Mouse (Mus musculus) thymus, postnatal 4 days (tissue): ENCODE measurements around the gene 1700029I15Rik.

Experiments used
- DNase-seq: peaks from one replicate; pipeline ENCODE4 v3.0.0; 2021

Gene 1700029I15Rik

DNA sequence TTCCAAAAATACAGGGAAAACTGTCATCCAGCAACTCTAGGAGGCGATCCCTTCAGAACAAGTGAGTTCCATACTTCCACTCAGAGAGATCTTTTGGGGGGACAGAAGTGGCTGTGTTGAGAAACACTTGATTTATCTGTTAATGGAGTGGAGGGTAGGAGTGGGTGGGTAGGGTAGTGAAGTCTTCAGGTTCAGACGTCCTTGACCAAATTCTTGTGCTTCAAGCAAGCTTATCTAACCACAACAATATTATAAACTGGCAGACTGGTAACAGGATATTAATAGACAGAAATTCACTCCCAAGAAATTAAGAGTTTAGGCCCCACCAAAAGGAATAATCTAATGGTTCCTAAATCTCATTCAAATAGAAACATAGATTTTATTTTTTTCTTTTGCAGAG is 47.8 kb downstream of the 1700029I15Rik start:
- no peak for DNase-seq

DNA sequence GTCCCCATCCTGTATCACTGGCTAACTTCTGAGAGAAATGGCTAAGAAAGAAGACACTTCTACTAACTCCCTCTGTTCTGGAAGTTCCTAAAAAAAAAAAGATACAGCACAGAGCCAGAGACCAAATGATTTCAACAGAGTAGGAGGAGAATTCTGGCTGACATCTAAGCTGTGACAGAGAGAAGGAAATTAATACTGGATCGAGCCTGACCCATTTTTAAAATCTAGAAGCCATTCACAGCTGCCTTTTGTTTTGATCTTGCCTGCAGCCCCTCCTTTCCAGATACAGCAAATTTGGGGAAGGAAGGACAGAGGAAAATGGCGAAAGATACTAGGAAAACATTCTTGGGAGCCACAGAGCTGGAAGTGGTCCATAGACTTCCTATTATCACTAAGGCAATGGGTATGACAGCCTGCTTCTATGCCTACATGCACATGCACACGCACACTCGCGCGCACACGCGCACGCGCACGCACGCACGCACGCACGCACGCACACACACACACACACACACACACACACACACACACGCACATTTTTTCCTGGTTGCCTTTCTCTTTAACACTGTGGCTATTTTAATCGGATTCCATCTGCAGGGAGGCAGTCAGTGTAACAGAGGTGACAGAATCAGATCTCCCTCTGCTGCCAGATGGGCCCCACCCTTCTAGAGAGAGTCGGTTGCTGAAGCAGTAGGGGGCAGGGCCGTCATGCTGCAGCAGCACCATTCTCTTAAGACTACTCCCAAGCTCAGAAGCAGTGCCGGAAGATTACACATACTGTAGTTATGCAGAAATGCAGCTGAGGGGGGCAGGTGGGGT is 48.6 kb downstream of the 1700029I15Rik start:
- DNase-seq, result peak; percentile 33

DNA sequence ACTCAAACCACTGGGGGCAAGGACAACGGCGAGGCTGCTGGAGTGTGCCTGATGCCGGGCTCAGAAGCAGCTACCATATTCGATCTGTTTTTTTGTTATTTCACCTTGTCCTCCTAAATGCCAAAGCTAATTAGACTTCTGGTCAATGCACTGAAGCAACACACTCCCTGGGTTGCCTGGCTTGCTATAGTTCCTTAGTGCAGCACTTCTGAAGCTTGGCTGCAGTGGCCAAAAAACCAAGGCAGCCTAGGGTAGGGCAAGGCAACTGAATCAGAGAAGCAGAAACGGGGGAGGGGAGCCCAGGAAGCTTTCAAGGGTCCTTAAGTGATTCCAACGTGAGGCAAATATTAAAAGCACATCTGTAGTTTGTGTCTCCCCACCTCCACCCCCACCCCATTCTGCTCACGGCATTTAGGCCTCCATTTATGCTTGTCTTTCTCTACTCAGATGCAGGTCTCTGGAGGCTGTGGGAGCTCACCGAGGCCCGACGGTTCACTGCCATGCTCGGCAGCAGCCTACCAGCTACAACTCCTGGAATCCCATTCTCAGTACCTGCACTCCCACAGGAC is 49.4 kb downstream of the 1700029I15Rik start:
- no peak for DNase-seq

DNA sequence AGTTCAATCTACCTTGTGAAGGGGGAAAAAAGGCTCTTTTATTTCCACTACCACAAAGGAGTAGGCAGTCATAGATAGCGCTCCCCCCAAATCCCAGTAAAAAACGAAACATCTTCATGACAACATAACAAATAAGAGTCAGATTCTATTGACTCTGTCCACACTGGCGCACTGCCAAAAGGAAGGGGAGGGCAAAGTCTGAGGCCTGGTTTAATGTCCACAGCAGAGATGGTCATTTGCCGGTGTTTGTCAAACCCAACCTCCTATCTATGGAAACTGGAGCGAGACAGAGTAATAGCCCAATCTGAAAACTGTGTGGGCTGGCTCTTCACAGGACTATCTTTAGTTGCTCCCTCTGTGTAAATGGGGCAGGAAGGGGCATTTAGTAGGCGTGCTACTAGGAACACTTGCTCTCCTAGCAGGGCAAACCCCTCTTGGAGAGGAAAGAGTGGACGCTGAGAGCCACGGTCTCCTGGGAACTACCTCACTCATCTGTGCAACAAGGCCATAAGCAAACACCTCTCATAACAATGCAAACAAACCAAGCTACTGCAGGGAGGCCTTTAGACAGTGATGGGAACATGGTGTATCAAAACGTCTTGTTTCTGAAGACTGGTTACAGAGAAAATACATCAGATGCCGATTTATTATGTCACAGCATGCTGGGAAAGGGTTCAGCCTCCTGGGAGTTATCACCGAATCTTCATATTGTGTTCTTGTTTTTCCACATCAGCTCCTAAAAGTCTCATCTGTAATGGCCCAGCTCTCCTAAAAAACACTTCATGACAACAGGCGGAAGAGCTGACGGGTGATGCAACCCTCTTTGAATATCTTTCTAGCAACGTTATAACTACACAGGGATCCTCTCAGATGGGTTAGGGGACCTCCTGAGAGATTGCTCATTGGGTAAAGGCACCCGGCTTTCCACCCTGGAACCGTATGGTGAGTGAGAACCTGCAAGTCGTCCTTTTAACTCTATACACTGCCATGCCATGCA is 50.3 kb downstream of the 1700029I15Rik start:
- no peak for DNase-seq

DNA sequence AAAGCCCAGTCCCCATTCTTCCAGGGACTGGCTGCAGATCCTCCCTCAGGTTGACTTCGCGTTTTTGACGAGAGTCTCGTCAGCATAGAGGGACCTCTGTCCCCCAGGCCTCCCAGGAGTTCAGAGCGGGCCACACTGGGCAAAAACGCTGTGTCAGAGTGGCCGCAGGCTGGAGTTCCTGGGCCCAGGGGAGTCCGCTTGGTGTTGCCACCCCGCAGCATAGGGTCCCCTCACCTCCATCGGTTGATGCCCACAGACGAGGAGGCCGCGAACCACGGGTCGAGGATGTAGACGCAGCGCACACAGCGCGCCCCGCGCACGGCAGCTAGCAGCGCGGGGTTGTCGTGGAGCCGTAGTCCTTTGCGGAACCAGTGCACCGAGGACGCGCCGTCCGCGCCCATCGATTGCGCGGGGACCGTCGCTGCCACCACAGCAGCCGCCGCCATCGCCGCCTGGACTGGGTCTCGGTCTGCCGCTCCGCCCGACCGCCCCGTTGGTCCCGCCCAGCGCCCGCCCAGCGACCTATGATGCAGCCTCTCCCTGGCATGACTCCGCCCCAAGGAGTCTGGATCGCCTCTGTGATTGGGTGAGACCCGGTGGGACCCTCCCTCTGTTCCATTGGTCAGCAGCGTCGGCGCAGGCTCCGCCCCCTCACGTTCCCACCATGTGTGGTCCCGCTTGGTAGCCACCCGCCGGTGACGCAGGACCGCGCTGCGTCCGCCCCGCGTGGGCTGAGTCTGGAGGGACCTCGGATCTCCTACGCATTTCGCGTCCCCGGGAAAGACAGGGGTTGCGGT is 51.4 kb downstream of the 1700029I15Rik start, which contains the start of gene Cry2:
Gene Cry2, minus strand, starts transcription at position 466 of the 797 bp plus-strand sequence.
- peak; percentile 97 for DNase-seq

DNA sequence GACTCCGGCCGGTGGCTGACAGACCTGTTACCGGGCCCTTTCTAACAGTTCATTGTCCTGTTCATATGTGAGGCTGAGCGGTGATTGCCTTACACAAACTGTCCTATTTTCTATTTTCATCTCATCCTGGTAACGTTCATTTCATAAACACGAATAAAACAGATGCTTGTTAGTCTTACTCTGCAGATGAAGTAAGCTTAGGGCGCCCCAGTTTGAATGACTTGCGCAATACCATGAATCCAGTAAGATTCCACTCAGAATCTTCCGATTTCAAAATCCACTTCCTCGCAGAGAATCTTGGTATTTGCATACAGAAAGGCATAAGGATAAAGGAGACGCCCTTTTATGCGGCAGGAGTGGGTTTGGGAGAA is 52.0 kb downstream of the 1700029I15Rik start:
- DNase-seq, result no peak

DNA sequence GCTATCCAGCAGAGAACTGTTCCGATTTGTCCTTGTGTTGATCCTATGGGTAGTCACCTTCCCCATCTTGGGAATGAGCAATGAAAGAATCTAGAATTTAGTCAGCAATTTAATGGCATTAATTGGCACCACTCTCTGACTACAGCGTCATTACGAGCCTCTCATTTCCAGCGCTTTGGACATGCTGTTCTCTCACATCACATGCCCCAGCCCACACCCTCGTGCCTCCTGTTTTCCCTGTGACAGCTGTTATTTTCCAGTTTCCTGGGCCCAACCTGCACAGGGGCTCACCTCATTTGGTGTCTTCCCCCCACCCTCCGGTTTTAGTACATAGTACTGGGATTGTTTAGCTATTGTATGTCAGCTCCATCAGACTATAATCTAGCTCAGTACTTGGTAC is 52.7 kb downstream of the 1700029I15Rik start:
- no peak for DNase-seq
